Mouse (Mus musculus) thymus, postnatal 0 days (tissue): ENCODE data around the gene Atp6v0e. TPM values are rescaled to one million over a fixed set of nuclear protein-coding genes. Genes with fewer than 3 reads are reported as not detected.

Experiments used
- DNase-seq: peaks from one replicate; pipeline ENCODE4 v3.0.0-alpha.2; 2015; ENCODE audit warnings: low spot score
- polyA plus RNA-seq: library from polyadenylated mRNA; unstranded; fragments of >200 nt; fragmentation: Nextera tagmentation; extraction: Ambion mirVana; gene quantifications from 2 replicates; pipeline ENCODE4 v1.2.1, GENCODE M21; 2015

The Atp6v0e gene
- polyA plus RNA-seq, 1 experiment from 2014 or later: 352 TPM

- peak; percentile 98 for DNase-seq
Measured at GRCm38 (mm10) chr17:26715916-26716717, 53.1 kb downstream of the Atp6v0e start.

GRCm38 (mm10) chr17:26717868-26718267 is 54.8 kb downstream of the Atp6v0e start:
- no peak for DNase-seq

DNA sequence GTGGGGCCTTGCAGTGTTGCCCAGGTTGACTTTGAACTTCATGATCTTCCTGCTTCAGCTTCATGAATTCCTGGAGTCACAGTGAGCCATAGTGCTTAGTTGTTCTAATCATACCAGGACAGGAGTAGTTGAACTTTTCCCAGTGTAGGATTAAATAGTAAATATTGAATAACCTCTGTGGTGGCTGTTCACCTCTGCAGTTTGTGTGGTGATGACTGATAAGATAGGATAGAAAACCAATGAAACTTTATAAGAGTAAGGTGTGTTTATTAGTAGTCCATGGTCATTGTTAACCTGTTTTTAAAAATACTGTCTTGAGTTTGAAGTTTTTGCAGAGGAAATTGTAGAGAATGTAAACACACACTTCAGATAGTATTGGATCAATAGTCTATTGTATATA is 56.4 kb downstream of the Atp6v0e start:
- no peak for DNase-seq

DNA sequence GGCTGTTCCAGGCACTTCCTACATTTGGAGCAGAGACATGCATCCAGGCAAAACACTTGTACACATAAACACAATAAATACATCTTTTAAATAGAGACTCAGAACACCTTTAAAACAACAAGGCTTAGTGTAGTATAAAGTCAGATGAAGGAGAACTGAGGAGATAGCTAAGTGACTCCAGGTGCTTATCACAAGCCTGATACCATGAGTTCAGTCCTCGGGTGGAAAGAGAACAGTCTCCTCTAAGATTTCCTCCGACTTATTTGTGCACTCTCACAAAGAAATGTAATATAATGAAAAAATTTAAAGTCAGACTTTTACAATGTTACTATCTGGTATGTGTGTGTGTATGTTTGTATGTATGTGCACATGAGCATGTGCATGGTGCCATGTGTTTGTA is 58.8 kb downstream of the Atp6v0e start:
- DNase-seq: no peak

DNA sequence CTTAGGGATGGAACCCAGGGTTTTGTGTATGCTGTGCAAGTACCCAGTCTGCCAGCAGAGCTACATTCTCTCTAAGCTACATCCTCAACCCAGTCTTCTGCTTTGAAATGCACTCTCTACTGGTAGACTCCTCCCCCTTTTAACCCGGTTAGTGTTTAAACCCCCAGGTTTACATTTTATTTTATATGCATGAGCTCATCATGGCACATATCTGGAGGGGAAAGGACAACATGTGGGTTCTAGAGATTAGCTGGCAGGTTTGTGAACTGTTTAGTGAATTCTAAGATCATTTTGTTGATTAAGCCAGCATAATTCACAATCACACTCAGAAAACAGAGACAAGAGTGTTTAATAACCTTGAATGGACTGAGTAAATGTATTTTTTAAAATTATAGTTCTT is 61.8 kb downstream of the Atp6v0e start:
- DNase-seq: no peak

GRCm38 (mm10) chr17:26726674-26727073 is 63.6 kb downstream of the Atp6v0e start:
- DNase-seq: no peak

DNA sequence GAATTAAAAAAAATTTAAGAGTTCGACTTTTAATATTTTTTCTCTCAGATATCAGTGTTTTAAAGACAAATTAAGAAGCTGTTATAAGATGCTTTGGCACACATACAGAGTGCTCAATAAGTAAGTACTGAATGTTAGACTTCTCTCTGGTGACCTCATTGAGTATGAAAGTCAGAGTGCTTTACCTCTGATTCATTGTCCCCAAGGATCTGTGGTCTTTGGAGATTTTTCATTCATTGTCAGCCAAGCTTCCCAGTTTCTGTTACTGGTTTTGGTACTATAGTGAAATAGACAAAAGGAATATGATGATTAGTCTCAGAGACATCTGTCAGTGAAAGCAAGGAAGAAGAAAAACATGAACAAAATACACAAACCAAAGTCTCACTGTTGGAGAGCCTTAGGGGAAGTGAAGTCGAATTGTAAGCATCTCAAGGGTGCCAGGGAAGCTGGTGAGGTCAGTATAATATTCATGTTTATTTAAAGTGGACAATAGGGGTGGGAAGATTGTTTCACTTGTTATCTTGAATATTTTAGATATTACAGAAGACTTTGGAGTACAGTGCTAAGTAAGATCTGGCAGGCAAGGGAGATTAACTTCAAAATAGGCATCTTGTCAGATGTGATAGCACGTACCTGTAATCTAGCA is 64.2 kb downstream of the Atp6v0e start:
- DNase-seq: no peak

DNA sequence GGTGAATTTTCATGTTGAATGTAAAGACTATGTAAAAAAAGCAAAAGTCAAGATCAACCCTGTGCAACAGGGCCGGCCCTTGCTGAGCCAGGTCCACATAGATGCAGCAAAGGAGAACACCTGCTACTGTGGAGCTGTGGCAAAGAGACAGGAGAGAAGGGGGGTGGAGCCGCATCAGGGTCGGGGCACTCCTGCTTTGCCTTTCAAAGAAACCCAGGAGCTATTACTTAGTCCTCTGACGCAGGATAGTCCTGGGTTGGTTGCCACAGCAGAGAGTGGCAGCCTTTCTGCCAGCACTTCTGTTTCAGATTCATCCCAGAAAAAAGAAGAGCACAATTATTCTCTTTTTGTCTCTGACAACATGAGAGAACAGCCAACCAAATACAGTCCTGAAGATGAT is 79.5 kb downstream of the Atp6v0e start:
- DNase-seq: no peak

DNA sequence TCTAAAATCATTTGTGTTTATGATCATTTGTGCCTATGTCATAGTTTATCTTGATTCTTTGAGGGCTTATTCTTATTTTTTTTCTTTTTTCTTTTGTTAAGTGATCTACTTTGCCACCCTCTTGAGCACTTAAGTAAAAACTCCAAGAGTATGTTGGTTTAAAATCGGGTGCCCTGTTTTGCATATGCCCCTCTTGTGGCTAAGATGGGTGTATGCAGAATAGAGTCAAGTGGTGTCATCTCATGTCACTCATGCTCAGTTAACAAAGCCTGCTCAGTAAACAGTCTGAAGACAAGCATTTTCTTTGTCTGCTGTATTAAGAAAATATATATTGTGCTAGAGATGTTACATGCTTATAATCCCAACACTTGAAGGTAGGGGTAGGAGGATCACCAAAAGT is 80.3 kb downstream of the Atp6v0e start:
- DNase-seq: no peak

Other genes with a start within 250 kb of the Atp6v0e start
- 0.39 and 1.3 TPM in 2 replicates for gene Neurl1b, start 248.4 kb upstream of the Atp6v0e start, polyA plus RNA-seq
- gene Ergic1, start 101.7 kb upstream of the Atp6v0e start, polyA plus RNA-seq: 64.6 and 70.2 TPM in 2 replicates
- gene Dusp1, start 101.1 kb upstream of the Atp6v0e start, polyA plus RNA-seq: 22.4 and 26.4 TPM in 2 replicates
- gene Crebrf, start 52.4 kb downstream of the Atp6v0e start, polyA plus RNA-seq: 18.3 and 21.4 TPM in 2 replicates
- 41.1 and 41.6 TPM in 2 replicates for gene Bnip1, start 117.8 kb downstream of the Atp6v0e start, polyA plus RNA-seq
- gene Nkx2-5, start 181.8 kb downstream of the Atp6v0e start, polyA plus RNA-seq: not detected in 2 replicates